26 mouse cellular contexts compared by ENCODE assay signal in genomic region chr4:107079716-107080115, GRCm38 (mm10). TPM values are rescaled to one million over a fixed set of nuclear protein-coding genes. Genes with fewer than 3 reads are reported as not detected.
"Had no signal": no experiment of that assay in that cellular context is flagged by ENCODE, and none has a peak within 500 bp of the region (broad histone marks: within the 10 kb centered on the region; RNA-seq: fewer than 3 reads in every experiment).

No protein-coding gene starts in this region.

- H3K4me3 ChIP-seq: layer of hippocampus, adult 2 months; left cerebral cortex, adult 2 months; limb, embryonic 13.5 days; liver, embryonic 12.5 days; liver, embryonic 15.5 days; lung, embryonic 15.5 days; midbrain, embryonic 13.5 days had no signal

- H3K4me1 ChIP-seq: liver, embryonic 15.5 days had no signal

- H3K9ac ChIP-seq: liver, embryonic 12.5 days; liver, embryonic 15.5 days; lung, embryonic 15.5 days; midbrain, embryonic 13.5 days had no signal

- H3K36me3 ChIP-seq: limb, embryonic 13.5 days; liver, embryonic 12.5 days; liver, embryonic 15.5 days; lung, embryonic 15.5 days; midbrain, embryonic 13.5 days had no signal

- H3K27ac ChIP-seq: layer of hippocampus, adult 2 months; left cerebral cortex, adult 2 months; limb, embryonic 13.5 days; liver, embryonic 15.5 days; lung, embryonic 15.5 days; midbrain, embryonic 13.5 days had no signal

- DNase-seq: kidney, adult 18-20 months; kidney, postnatal 25 days; layer of hippocampus, postnatal 36 days; liver; lung, adult 18-20 months; lung, postnatal 14 days; thymus, adult 18-20 months; thymus, postnatal 4 days had no signal

- H3K4me2 ChIP-seq: limb, embryonic 13.5 days; liver, embryonic 12.5 days; liver, embryonic 15.5 days; lung, embryonic 15.5 days; midbrain, embryonic 13.5 days had no signal

- H3K9me3 ChIP-seq: limb, embryonic 13.5 days; liver, embryonic 12.5 days; liver, embryonic 15.5 days; lung, embryonic 15.5 days; midbrain, embryonic 13.5 days had no signal

- H3K27me3 ChIP-seq: limb, embryonic 13.5 days; liver, embryonic 12.5 days; liver, embryonic 15.5 days; lung, embryonic 15.5 days; midbrain, embryonic 13.5 days had no signal

RNA-seq across cellular contexts. Expression of gene Cdcp2, which starts 17.0 kb away (rescaled TPM):
- total RNA-seq: layer of hippocampus, adult 2 months; layer of hippocampus, postnatal 10 days; layer of hippocampus, postnatal 36 days; left cerebral cortex, adult 2 months; left cerebral cortex, postnatal 10 days; left cerebral cortex, postnatal 36 days; megakaryocyte, adult 5-6 weeks had no signal
- polyA plus RNA-seq: large intestine, adult 2 months; liver, embryonic 12.5 days; liver, embryonic 15.5 days; lung, embryonic 15.5 days; macrophage; midbrain, embryonic 13.5 days; neural tube, embryonic 14.5 days; small intestine, adult 2 months; spleen, adult 2 months; stomach, embryonic 16.5 days; testis, adult 2 months had no signal
